Mouse (Mus musculus) monocyte, adult 5-6 weeks (primary cell): ENCODE results near the gene Nipsnap2. TPM values are rescaled to one million over a fixed set of nuclear protein-coding genes. Genes with fewer than 3 reads are reported as not detected.
"Not testable (repeated sequence)": the region's sequence is repeated elsewhere in the genome, so short reads cannot be mapped to it uniquely, and the experiment has no call there.

Experiments used
- ATAC-seq: fragments of 153-309, 156-312 bp; replicated peaks from 2 replicates; pipeline ENCODE4 v1.8.0; 2017; ENCODE audit warnings: mild to moderate bottlenecking; ENCODE audit not compliant: low TSS enrichment, insufficient number of reproducible peaks, severe bottlenecking, poor library complexity, low FRiP score
- total RNA-seq: library from RNA; stranded (forward); fragments of 200-1000, 200-491, 200-594 nt; gene quantifications from 3 replicates; pipeline ENCODE4 v1.2.3, GENCODE M21; 2017

Nipsnap2 gene
- total RNA-seq, 1 experiment from 2014 or later, result 24.7 TPM

GRCm38 (mm10) chr5:129790591-129790990 lies 65.7 kb downstream of the Nipsnap2 start:
- not testable (repeated sequence) for ATAC-seq

Other genes with a start within 250 kb of the Nipsnap2 start
- gene Sfswap, start 223.8 kb upstream of the Nipsnap2 start, total RNA-seq, result 104 to 140 TPM (median 114 TPM) in 3 replicates
- 0.10 to 0.29 TPM in 2 of 3 replicates, not detected in the other for gene Mmp17, start 140.9 kb upstream of the Nipsnap2 start, total RNA-seq
- gene Zfp11, start 55.0 kb upstream of the Nipsnap2 start, total RNA-seq, result 0.11 to 1.3 TPM (median 0.86 TPM) in 3 replicates
- not detected in 3 replicates for gene Sept14, start 16.6 kb upstream of the Nipsnap2 start, total RNA-seq
- gene Mrps17, start 9.6 kb upstream of the Nipsnap2 start, total RNA-seq, result 34.6 to 75.1 TPM (median 51.6 TPM) in 3 replicates
- 6.7 to 17.3 TPM (median 10.8 TPM) in 3 replicates for gene Psph, start 62.4 kb downstream of the Nipsnap2 start, total RNA-seq
- 3.8 to 13.7 TPM (median 6.4 TPM) in 3 replicates for gene Sumf2, start 121.9 kb downstream of the Nipsnap2 start, total RNA-seq
- 183 to 342 TPM (median 299 TPM) in 3 replicates for gene Chchd2, start 162.4 kb downstream of the Nipsnap2 start, total RNA-seq
- 0.68 to 2.2 TPM in 2 of 3 replicates, not detected in the other for gene Zbed5, start 170.7 kb downstream of the Nipsnap2 start, total RNA-seq
- 0.75 TPM in 1 of 3 replicates, not detected in the others for gene Phkg1, start 173.5 kb downstream of the Nipsnap2 start, total RNA-seq
- 0.48 to 4.0 TPM (median 1.9 TPM) in 3 replicates for gene Nupr1l, start 183.5 kb downstream of the Nipsnap2 start, total RNA-seq
- 9.4 to 13.4 TPM (median 9.6 TPM) in 3 replicates for gene Vkorc1l1, start 216.9 kb downstream of the Nipsnap2 start, total RNA-seq